Mouse (Mus musculus): ENCODE measurements around the gene Kera. TPM values are rescaled to one million over a fixed set of nuclear protein-coding genes. Genes with fewer than 3 reads are reported as not detected.

Kera gene
- total and polyA plus RNA-seq, 3 experiments: 0.16 TPM; not detected in 2

GRCm38 (mm10) chr10:97587159-97587558, 19.5 kb upstream of the Kera start:
- no peak for TF ChIP-seq POLR2AphosphoS5 (IDR thresholded peaks at IDR 0.05; ENCODE audit: insufficient replicate concordance, low read depth, low read length)
- no peak for TF ChIP-seq TAL1 (conservative IDR thresholded peaks at IDR 0.05; ENCODE audit: low read depth, low read length)
- no peak for TF ChIP-seq CTCF (IDR thresholded peaks at IDR 0.05; ENCODE audit: low read depth, low read length)
- TF ChIP-seq GATA1 (IDR thresholded peaks at IDR 0.05; ENCODE audit: borderline replicate concordance, low read length): no peak
- TF ChIP-seq GATA2 (IDR thresholded peaks at IDR 0.05; ENCODE audit: borderline replicate concordance, low read depth, low read length): no peak
- no peak overlapping the region for H3K4me3 ChIP-seq (ENCODE audit: low read depth, low read length)
- no peaks in the 10 kb centered on the region for H3K27me3 ChIP-seq (ENCODE audit: insufficient read depth, low read length)
- H3K9me3 ChIP-seq (replicated peaks): 0 out of 2 replicates have a peak, but pooled peaks cover 10% of the 10 kb centered on the region
- H3K4me1 ChIP-seq (ENCODE audit: insufficient read depth, low read depth, low read length): no peaks in the 10 kb centered on the region
- no peaks in the 10 kb centered on the region for H3K36me3 ChIP-seq (replicated peaks)
- ATAC-seq (ENCODE audit: extremely low read depth, insufficient number of reproducible peaks, low FRiP score, poor library complexity, severe bottlenecking) (no peak), DNase-seq (ENCODE audit: low spot score) (no peak)

DNA sequence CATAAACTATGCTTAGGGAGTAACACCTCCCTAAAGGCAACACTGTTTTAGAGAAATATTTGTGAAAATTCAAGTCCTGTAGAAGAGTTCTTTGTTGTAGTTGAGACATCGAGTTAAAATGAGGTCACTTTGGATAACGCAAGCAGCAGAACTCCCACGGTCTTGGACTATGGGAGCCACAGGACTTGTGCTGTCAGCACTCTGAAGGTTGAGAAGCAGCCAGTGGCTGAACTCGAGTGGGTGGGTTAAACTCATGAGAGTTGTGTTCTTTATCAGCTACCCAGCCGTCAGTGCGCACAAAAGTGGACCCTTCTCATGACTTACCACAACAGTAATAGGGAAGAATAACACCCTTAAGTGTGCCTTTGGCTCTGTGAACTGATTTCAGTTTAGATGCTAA, 17.1 kb upstream of the Kera start:
- no peak for ATAC-seq (ENCODE audit: extremely low read depth, insufficient number of reproducible peaks, low FRiP score, poor library complexity, severe bottlenecking)
- no peaks in the 10 kb centered on the region for H3K27me3 ChIP-seq (ENCODE audit: insufficient read depth, low read length)
- 0 out of 2 replicates have a peak, but pooled peaks cover 10% of the 10 kb centered on the region for H3K9me3 ChIP-seq (replicated peaks)
- no peaks in the 10 kb centered on the region for H3K4me1 ChIP-seq (ENCODE audit: insufficient read depth, low read depth, low read length)
- no peaks in the 10 kb centered on the region for H3K36me3 ChIP-seq (replicated peaks)
- H3K4me3 ChIP-seq (ENCODE audit: low read depth, low read length): no peak overlapping the region
- TF ChIP-seq GATA2 (IDR thresholded peaks at IDR 0.05; ENCODE audit: borderline replicate concordance, low read depth, low read length) (no peak), TAL1 (conservative IDR thresholded peaks at IDR 0.05; ENCODE audit: low read depth, low read length) (no peak), CTCF (IDR thresholded peaks at IDR 0.05; ENCODE audit: low read depth, low read length) (no peak), GATA1 (IDR thresholded peaks at IDR 0.05; ENCODE audit: borderline replicate concordance, low read length) (no peak), POLR2AphosphoS5 (IDR thresholded peaks at IDR 0.05; ENCODE audit: insufficient replicate concordance, low read depth, low read length) (no peak)
- no peak for DNase-seq (ENCODE audit: low spot score)

GRCm38 (mm10) chr10:97591036-97591435, 15.6 kb upstream of the Kera start:
- no peaks in the 10 kb centered on the region for H3K27me3 ChIP-seq (ENCODE audit: insufficient read depth, low read length)
- no peaks in the 10 kb centered on the region for H3K36me3 ChIP-seq (replicated peaks)
- H3K9me3 ChIP-seq (replicated peaks): 0 out of 2 replicates have a peak, but pooled peaks cover 10% of the 10 kb centered on the region
- DNase-seq (ENCODE audit: low spot score) (no peak), ATAC-seq (ENCODE audit: extremely low read depth, insufficient number of reproducible peaks, low FRiP score, poor library complexity, severe bottlenecking) (no peak)
- TF ChIP-seq POLR2AphosphoS5 (IDR thresholded peaks at IDR 0.05; ENCODE audit: insufficient replicate concordance, low read depth, low read length) (no peak), CTCF (IDR thresholded peaks at IDR 0.05; ENCODE audit: low read depth, low read length) (no peak), GATA1 (IDR thresholded peaks at IDR 0.05; ENCODE audit: borderline replicate concordance, low read length) (no peak), GATA2 (IDR thresholded peaks at IDR 0.05; ENCODE audit: borderline replicate concordance, low read depth, low read length) (no peak), TAL1 (conservative IDR thresholded peaks at IDR 0.05; ENCODE audit: low read depth, low read length) (no peak)
- no peak overlapping the region for H3K4me3 ChIP-seq (ENCODE audit: low read depth, low read length)
- no peaks in the 10 kb centered on the region for H3K4me1 ChIP-seq (ENCODE audit: insufficient read depth, low read depth, low read length)

- Histone ChIP-seq H3K4me3 (ENCODE audit: low read depth, low read length) (no peak overlapping the region), H3K36me3 (replicated peaks) (no peaks in the 10 kb centered on the region), H3K27me3 (ENCODE audit: insufficient read depth, low read length) (no peaks in the 10 kb centered on the region), H3K9me3 (replicated peaks) (0 out of 2 replicates have a peak, but pooled peaks cover 10% of the 10 kb centered on the region), H3K4me1 (ENCODE audit: insufficient read depth, low read depth, low read length) (no peaks in the 10 kb centered on the region)
- DNase-seq (ENCODE audit: low spot score): no peak
- ATAC-seq (ENCODE audit: extremely low read depth, insufficient number of reproducible peaks, low FRiP score, poor library complexity, severe bottlenecking): no peak
- no peak for TF ChIP-seq CTCF (IDR thresholded peaks at IDR 0.05; ENCODE audit: low read depth, low read length)
- no peak for TF ChIP-seq GATA2 (IDR thresholded peaks at IDR 0.05; ENCODE audit: borderline replicate concordance, low read depth, low read length)
- TF ChIP-seq POLR2AphosphoS5 (IDR thresholded peaks at IDR 0.05; ENCODE audit: insufficient replicate concordance, low read depth, low read length): no peak
- TF ChIP-seq TAL1 (conservative IDR thresholded peaks at IDR 0.05; ENCODE audit: low read depth, low read length): no peak
- TF ChIP-seq GATA1 (IDR thresholded peaks at IDR 0.05; ENCODE audit: borderline replicate concordance, low read length): no peak
Observed at GRCm38 (mm10) chr10:97591685-97592084, 15.0 kb upstream of the Kera start.

DNA sequence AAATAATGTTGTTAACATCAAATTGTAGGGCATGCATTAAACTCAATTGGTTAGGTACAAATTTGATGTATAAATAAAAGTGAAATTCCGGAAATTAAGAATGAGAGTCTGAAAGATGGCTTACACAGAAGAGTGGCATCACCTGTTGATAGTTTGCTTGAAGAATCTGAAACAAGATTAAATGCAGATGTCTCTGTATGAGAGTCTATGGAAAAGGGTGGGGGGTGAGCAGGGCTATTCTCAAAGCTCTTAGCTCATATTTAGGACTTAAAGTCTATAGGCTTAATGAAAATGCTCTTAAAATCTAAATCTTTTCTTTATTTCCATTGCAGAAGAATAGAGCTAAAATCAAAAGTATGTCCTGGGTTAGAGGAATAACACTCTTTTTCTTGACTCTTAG, 11.0 kb upstream of the Kera start:
- Histone ChIP-seq H3K4me3 (ENCODE audit: low read depth, low read length) (no peak overlapping the region), H3K4me1 (ENCODE audit: insufficient read depth, low read depth, low read length) (no peaks in the 10 kb centered on the region), H3K27me3 (ENCODE audit: insufficient read depth, low read length) (no peaks in the 10 kb centered on the region), H3K36me3 (replicated peaks) (no peaks in the 10 kb centered on the region), H3K9me3 (replicated peaks) (no peaks in the 10 kb centered on the region)
- no peak for ATAC-seq (ENCODE audit: extremely low read depth, insufficient number of reproducible peaks, low FRiP score, poor library complexity, severe bottlenecking)
- no peak for TF ChIP-seq GATA1 (IDR thresholded peaks at IDR 0.05; ENCODE audit: borderline replicate concordance, low read length)
- no peak for TF ChIP-seq POLR2AphosphoS5 (IDR thresholded peaks at IDR 0.05; ENCODE audit: insufficient replicate concordance, low read depth, low read length)
- TF ChIP-seq TAL1 (conservative IDR thresholded peaks at IDR 0.05; ENCODE audit: low read depth, low read length): no peak
- no peak for TF ChIP-seq GATA2 (IDR thresholded peaks at IDR 0.05; ENCODE audit: borderline replicate concordance, low read depth, low read length)
- no peak for TF ChIP-seq CTCF (IDR thresholded peaks at IDR 0.05; ENCODE audit: low read depth, low read length)
- no peak for DNase-seq (ENCODE audit: low spot score)

DNA sequence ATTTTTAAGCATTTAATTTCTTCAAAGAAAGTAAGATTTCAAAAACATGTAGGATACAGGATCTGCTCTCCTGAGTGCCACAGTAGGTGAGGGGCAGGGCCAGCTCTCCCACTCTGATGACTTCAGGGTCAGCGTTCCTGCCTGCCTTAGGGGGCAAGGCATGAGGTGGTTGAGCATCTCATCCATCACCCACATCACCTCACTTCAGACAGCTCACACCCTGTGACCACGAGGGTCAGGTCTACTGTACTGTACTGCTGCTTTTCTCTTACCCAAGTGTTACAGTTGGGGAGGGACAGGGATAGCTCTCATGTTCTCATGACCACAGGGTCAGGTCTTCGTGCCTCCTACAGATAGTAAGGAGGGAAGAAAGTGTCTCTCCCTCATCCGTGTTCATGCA, 4.9 kb upstream of the Kera start:
- H3K36me3 ChIP-seq (replicated peaks): no peaks in the 10 kb centered on the region
- H3K4me3 ChIP-seq (ENCODE audit: low read depth, low read length): no peak overlapping the region
- TF ChIP-seq POLR2AphosphoS5 (IDR thresholded peaks at IDR 0.05; ENCODE audit: insufficient replicate concordance, low read depth, low read length) (no peak), CTCF (IDR thresholded peaks at IDR 0.05; ENCODE audit: low read depth, low read length) (no peak), GATA1 (IDR thresholded peaks at IDR 0.05; ENCODE audit: borderline replicate concordance, low read length) (no peak), TAL1 (conservative IDR thresholded peaks at IDR 0.05; ENCODE audit: low read depth, low read length) (no peak), GATA2 (IDR thresholded peaks at IDR 0.05; ENCODE audit: borderline replicate concordance, low read depth, low read length) (no peak)
- DNase-seq (ENCODE audit: low spot score) (no peak), ATAC-seq (ENCODE audit: extremely low read depth, insufficient number of reproducible peaks, low FRiP score, poor library complexity, severe bottlenecking) (no peak)
- no peaks in the 10 kb centered on the region for H3K4me1 ChIP-seq (ENCODE audit: insufficient read depth, low read depth, low read length)
- peaks cover 15% of the 10 kb centered on the region for H3K9me3 ChIP-seq (replicated peaks)
- no peaks in the 10 kb centered on the region for H3K27me3 ChIP-seq (ENCODE audit: insufficient read depth, low read length)
